Comparison of ENCODE assay signal across 9 mouse cellular contexts in genomic region chr1:162077454-162077853, GRCm38 (mm10).
DNase-seq lines count a peak whose midpoint lies in the region; ATAC-seq and TF ChIP-seq lines count a peak whose summit lies in the region.
"Had no signal": no experiment of that assay in that cellular context is flagged by ENCODE, and none has a peak within 500 bp of the region (broad histone marks: within the 10 kb centered on the region; RNA-seq: fewer than 3 reads in every experiment).

No protein-coding gene starts in this region.

- H3K4me3 ChIP-seq in heart, embryonic 12.5 days: no peak overlapping the region
- H3K4me3 ChIP-seq in lung, embryonic 16.5 days (ENCODE audit: low read length): no peak overlapping the region
- H3K4me3 ChIP-seq in lung, adult 2 months (replicated peaks; ENCODE audit: extremely low read depth, low read depth, low read length): no peak overlapping the region
- no peak overlapping the region for H3K4me3 ChIP-seq in embryonic facial prominence, embryonic 15.5 days (replicated peaks)
- H3K4me3 ChIP-seq in neural tube, embryonic 15.5 days (replicated peaks): no peak overlapping the region

- ATAC-seq in heart, embryonic 12.5 days (ENCODE audit: insufficient number of reproducible peaks, low FRiP score): no peak
- ATAC-seq in lung, embryonic 16.5 days (ENCODE audit: low read depth): no peak
- ATAC-seq in embryonic facial prominence, embryonic 15.5 days (ENCODE audit: insufficient number of reproducible peaks, low FRiP score, low TSS enrichment, low read depth): no peak
- no peak for ATAC-seq in neural tube, embryonic 15.5 days (ENCODE audit: low FRiP score)
- no peak for ATAC-seq in megakaryocyte, adult 5-6 weeks (ENCODE audit: poor library complexity, severe bottlenecking)

- H3K4me1 ChIP-seq in heart, embryonic 12.5 days (replicated peaks): 0 out of 2 replicates have a peak, but pooled peaks cover 2% of the 10 kb centered on the region
- peaks cover 36% of the 10 kb centered on the region for H3K4me1 ChIP-seq in lung, embryonic 16.5 days (replicated peaks; ENCODE audit: control insufficient read depth, insufficient read depth, low read length)
- H3K4me1 ChIP-seq in lung, adult 2 months (ENCODE audit: control insufficient read depth, insufficient read depth, low read length): peaks cover 5% of the 10 kb centered on the region; the same call in 1 of the 2 replicates
- H3K4me1 ChIP-seq in embryonic facial prominence, embryonic 15.5 days: peaks cover 47% of the 10 kb centered on the region
- H3K4me1 ChIP-seq in neural tube, embryonic 15.5 days: peaks cover 14% of the 10 kb centered on the region

- peak overlapping the region; percentile 80 for H3K27ac ChIP-seq in heart, embryonic 12.5 days (ENCODE audit: poor library complexity, severe bottlenecking)
- peak overlapping the region; percentile 70 for H3K27ac ChIP-seq in lung, embryonic 16.5 days (ENCODE audit: low read length)
- peak overlapping the region; percentile 91 for H3K27ac ChIP-seq in embryonic facial prominence, embryonic 15.5 days (replicated peaks)
- 0 out of 2 replicates have a peak overlapping the region, but pooled peaks have one; percentile 34 for H3K27ac ChIP-seq in neural tube, embryonic 15.5 days (replicated peaks)

- no peak for TF ChIP-seq CTCF in lung, adult 2 months (IDR thresholded peaks at IDR 0.05; ENCODE audit: insufficient read depth, low read length)

- whole genome bisulfite sequencing in heart, embryonic 12.5 days: 84% methylated on average over 6 of the region's 6 CpGs
- WGBS in lung, embryonic 16.5 days: 67% methylated on average over 6 of the region's 6 CpGs
- 85% methylated on average over 6 of the region's 6 CpGs for WGBS in lung, adult 2 months
- WGBS in embryonic facial prominence, embryonic 15.5 days: 55% methylated on average over 6 of the region's 6 CpGs
- WGBS in neural tube, embryonic 15.5 days: 56% methylated on average over 6 of the region's 6 CpGs

- H3K9me3 ChIP-seq in heart, embryonic 12.5 days (replicated peaks): no peaks in the 10 kb centered on the region
- H3K9me3 ChIP-seq in lung, embryonic 16.5 days (ENCODE audit: control insufficient read depth, low read length): no peaks in the 10 kb centered on the region
- H3K9me3 ChIP-seq in embryonic facial prominence, embryonic 15.5 days (replicated peaks): no peaks in the 10 kb centered on the region
- no peaks in the 10 kb centered on the region for H3K9me3 ChIP-seq in neural tube, embryonic 15.5 days (replicated peaks)

- no peak for TF ChIP-seq POLR2A in lung, adult 2 months (IDR thresholded peaks at IDR 0.05; ENCODE audit: borderline replicate concordance, extremely low read depth, low read depth, low read length)

- DNase-seq in heart, postnatal 36 days: no peak
- DNase-seq in lung, adult 2 months: no peak
- DNase-seq in T-cell, adult 2 months (ENCODE audit: low spot score): no peak
- DNase-seq: adrenal gland, adult 2 months had no signal

- no peak overlapping the region for H3K9ac ChIP-seq in heart, embryonic 12.5 days
- H3K9ac ChIP-seq in lung, embryonic 16.5 days (ENCODE audit: low read length): no peak overlapping the region
- no peak overlapping the region for H3K9ac ChIP-seq in embryonic facial prominence, embryonic 15.5 days
- H3K9ac ChIP-seq in neural tube, embryonic 15.5 days (replicated peaks): no peak overlapping the region

- no peaks in the 10 kb centered on the region for H3K27me3 ChIP-seq in heart, embryonic 12.5 days (replicated peaks)
- H3K27me3 ChIP-seq in lung, embryonic 16.5 days (ENCODE audit: control insufficient read depth, insufficient read depth, low read depth, low read length): no peaks in the 10 kb centered on the region
- H3K27me3 ChIP-seq in embryonic facial prominence, embryonic 15.5 days: no peaks in the 10 kb centered on the region
- no peaks in the 10 kb centered on the region for H3K27me3 ChIP-seq in neural tube, embryonic 15.5 days (replicated peaks)

- no peaks in the 10 kb centered on the region for H3K36me3 ChIP-seq in heart, embryonic 12.5 days
- no peaks in the 10 kb centered on the region for H3K36me3 ChIP-seq in lung, embryonic 16.5 days (ENCODE audit: control insufficient read depth, insufficient read depth, low read length)
- H3K36me3 ChIP-seq in embryonic facial prominence, embryonic 15.5 days: no peaks in the 10 kb centered on the region
- H3K36me3 ChIP-seq in neural tube, embryonic 15.5 days: no peaks in the 10 kb centered on the region

- no peak overlapping the region for H3K4me2 ChIP-seq in heart, embryonic 12.5 days
- no peak overlapping the region for H3K4me2 ChIP-seq in lung, embryonic 16.5 days (ENCODE audit: low read depth, low read length)
- no peak overlapping the region for H3K4me2 ChIP-seq in embryonic facial prominence, embryonic 15.5 days (replicated peaks)
- no peak overlapping the region for H3K4me2 ChIP-seq in neural tube, embryonic 15.5 days

- intact Hi-C loops in heart, postnatal 36 days (cut with DNase I): no loop called here

Comparison
In these comparisons a context has a peak if more than half of its experiments do, and no peak if none do; other contexts are left out.
1. H3K27ac ChIP-seq: peak in every context shown above with its lines; median percentile 91 in embryonic facial prominence, embryonic 15.5 days; 80 in heart, embryonic 12.5 days; 70 in lung, embryonic 16.5 days; 34 in neural tube, embryonic 15.5 days.